Mouse (Mus musculus) bone marrow, adult 2 months (tissue): ENCODE measurements around the gene Zfp334.

Source experiments
- CTCF ChIP-seq: fragments of 200-500 bp; IDR thresholded peaks from 2 replicates; pipeline ENCODE4 v1.5.1; 2011; ENCODE audit warnings: low read length, control low read depth; ENCODE audit not compliant: control insufficient read depth, insufficient read depth
- POLR2A ChIP-seq: fragments of 200-500 bp; IDR thresholded peaks from 2 replicates; pipeline ENCODE4 v1.6.1; 2011; ENCODE audit warnings: low read depth, mild to moderate bottlenecking, control low read depth, low read length, borderline replicate concordance; ENCODE audit not compliant: control insufficient read depth

DNA sequence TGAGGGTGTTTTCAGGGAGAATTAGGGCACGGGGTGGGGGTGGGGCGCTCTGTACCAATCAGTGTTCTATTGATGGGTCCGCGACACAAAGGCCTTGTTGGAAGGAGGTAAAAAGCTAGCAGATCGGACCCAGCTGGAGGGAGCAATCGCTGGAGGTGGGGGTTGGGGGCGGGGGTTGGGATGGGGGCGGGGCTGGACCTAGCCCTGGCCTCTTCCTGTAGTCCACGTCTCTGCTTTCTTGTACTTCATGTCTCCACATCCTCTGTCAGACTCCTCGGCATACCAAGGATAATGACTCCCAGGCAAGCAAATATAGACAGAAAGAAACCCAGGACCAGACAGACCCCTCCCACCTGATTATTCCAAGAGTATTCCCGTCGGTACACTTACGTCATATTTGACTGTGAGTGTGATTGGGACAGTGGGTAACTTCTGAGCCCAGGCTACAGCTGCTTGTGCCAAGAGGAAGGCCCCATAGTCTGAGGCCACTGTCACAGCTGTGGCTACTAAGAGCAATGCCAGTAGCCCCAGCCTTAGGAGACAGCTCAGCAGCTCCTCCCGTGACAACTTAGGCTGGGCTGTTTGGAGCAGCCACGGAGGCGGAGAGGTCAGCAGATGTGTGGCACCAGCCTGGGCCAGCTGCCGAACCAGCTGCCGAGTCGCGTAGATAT is 8.9 kb upstream of the Zfp334 start:
- TF ChIP-seq POLR2A (no peak), CTCF (no peak)
